Mouse (Mus musculus): ENCODE measurements around the gene Pex5l. TPM values are rescaled to one million over a fixed set of nuclear protein-coding genes. Genes with fewer than 3 reads are reported as not detected.

Pex5l gene
- polyA plus RNA-seq, 1 experiment, result 2.4 TPM

DNA sequence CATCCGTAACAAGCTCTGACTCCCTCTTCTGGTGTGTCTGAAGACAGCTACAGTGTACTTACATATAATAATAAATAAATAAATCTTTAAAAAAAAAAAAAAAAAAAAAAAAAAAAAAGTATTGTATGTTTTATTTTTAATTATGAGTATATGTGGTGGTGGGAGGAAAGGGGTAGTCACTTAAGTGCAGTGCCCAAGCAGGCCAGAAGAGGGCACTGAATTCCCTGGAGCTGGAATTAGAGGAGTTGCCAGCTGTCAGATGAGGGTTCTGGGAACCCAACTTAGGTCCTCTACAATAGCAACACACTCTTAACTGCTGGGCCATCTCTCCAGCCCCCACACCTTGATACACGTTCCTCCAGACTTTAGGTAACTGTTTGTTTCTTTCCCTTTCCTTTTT, 37.3 kb downstream of the Pex5l start:
- Histone ChIP-seq H3K27ac (ENCODE audit: insufficient read depth, low read length) (no peak overlapping the region), H3K4me3 (ENCODE audit: extremely low read depth, insufficient read depth, insufficient read length) (no peak overlapping the region), H3K36me3 (ENCODE audit: control insufficient read depth, insufficient read depth, low read length) (no peaks in the 10 kb centered on the region), H3K27me3 (ENCODE audit: control insufficient read depth, insufficient read depth, low read length) (no peaks in the 10 kb centered on the region), H3K4me1 (ENCODE audit: control insufficient read depth, insufficient read depth, insufficient read length) (no peaks in the 10 kb centered on the region)
- WGBS, result 73% methylated on average over 2 of the region's 2 CpGs
- TF ChIP-seq CTCF (IDR thresholded peaks at IDR 0.05; ENCODE audit: extremely low read depth, insufficient read depth, insufficient read length, insufficient replicate concordance) (no peak), POLR2A (IDR thresholded peaks at IDR 0.05; ENCODE audit: low read depth, low read length) (no peak)
- DNase-seq (ENCODE audit: low read depth in 1 of 2, low spot score in 2 of 2), result no peak

DNA sequence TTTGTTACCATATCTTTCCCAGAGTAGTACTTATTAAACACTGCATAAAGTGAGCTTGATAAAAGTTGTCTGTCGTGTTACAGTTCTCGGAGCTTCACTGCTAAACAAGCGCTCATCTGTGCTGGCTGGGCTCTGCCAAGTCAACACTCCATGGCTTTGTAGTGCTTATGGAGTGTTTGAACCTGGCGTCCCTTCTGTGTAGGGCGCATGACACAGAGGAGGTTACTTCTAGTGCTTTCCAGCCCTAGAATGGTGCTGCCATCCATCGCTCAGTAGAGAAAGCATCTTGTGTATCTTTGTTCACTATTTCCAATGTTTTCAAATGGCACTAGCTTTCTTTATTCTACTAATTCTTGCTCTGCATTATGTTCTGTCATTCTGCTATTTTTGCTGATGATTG, 39.5 kb downstream of the Pex5l start:
- Histone ChIP-seq H3K4me1 (ENCODE audit: control insufficient read depth, insufficient read depth, insufficient read length) (no peaks in the 10 kb centered on the region), H3K36me3 (ENCODE audit: control insufficient read depth, insufficient read depth, low read length) (no peaks in the 10 kb centered on the region), H3K27me3 (ENCODE audit: control insufficient read depth, insufficient read depth, low read length) (no peaks in the 10 kb centered on the region), H3K4me3 (ENCODE audit: extremely low read depth, insufficient read depth, insufficient read length) (no peak overlapping the region), H3K27ac (ENCODE audit: insufficient read depth, low read length) (no peak overlapping the region)
- TF ChIP-seq POLR2A (IDR thresholded peaks at IDR 0.05; ENCODE audit: low read depth, low read length), result no peak
- TF ChIP-seq CTCF (IDR thresholded peaks at IDR 0.05; ENCODE audit: extremely low read depth, insufficient read depth, insufficient read length, insufficient replicate concordance), result no peak
- no peak for DNase-seq (ENCODE audit: low read depth in 1 of 2, low spot score in 2 of 2)
- WGBS, result 90% methylated on average over 6 of the region's 6 CpGs

GRCm38 (mm10) chr3:33098550-33099295, 44.3 kb downstream of the Pex5l start:
- H3K27ac ChIP-seq (ENCODE audit: insufficient read depth, low read length), result no peak overlapping the region
- H3K4me3 ChIP-seq (ENCODE audit: extremely low read depth, insufficient read depth, insufficient read length), result no peak overlapping the region
- WGBS, result 82% methylated on average over 9 of the region's 9 CpGs
- H3K36me3 ChIP-seq (ENCODE audit: control insufficient read depth, insufficient read depth, low read length), result no peaks in the 10 kb centered on the region
- TF ChIP-seq CTCF (IDR thresholded peaks at IDR 0.05; ENCODE audit: extremely low read depth, insufficient read depth, insufficient read length, insufficient replicate concordance), result no peak
- no peak for TF ChIP-seq POLR2A (IDR thresholded peaks at IDR 0.05; ENCODE audit: low read depth, low read length)
- DNase-seq (ENCODE audit: low read depth in 1 of 2, low spot score in 2 of 2), result no peak
- no peaks in the 10 kb centered on the region for H3K27me3 ChIP-seq (ENCODE audit: control insufficient read depth, insufficient read depth, low read length)
- no peaks in the 10 kb centered on the region for H3K4me1 ChIP-seq (ENCODE audit: control insufficient read depth, insufficient read depth, insufficient read length)

DNA sequence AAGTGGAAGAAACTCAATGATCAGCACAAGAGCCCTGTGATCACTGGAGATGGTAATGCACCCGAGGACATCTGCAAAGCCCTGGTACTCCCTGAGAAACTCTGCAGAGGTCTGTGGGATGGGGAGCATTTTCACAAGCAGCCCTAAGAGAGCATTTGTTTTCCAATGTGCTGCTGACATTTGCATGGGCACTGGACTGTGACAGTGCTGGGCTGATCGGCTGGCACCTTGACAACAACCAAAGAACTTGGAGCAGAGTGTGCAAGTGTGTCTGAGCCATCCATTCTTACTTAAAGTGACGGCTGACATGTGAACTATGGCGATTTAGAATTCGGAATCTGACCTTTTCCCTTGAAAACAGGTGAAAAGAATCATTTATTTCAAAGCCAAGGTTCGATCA, 49.4 kb downstream of the Pex5l start:
- no peak for TF ChIP-seq POLR2A (IDR thresholded peaks at IDR 0.05; ENCODE audit: low read depth, low read length)
- TF ChIP-seq CTCF (IDR thresholded peaks at IDR 0.05; ENCODE audit: extremely low read depth, insufficient read depth, insufficient read length, insufficient replicate concordance), result no peak
- H3K4me1 ChIP-seq (ENCODE audit: control insufficient read depth, insufficient read depth, insufficient read length), result no peaks in the 10 kb centered on the region

DNA sequence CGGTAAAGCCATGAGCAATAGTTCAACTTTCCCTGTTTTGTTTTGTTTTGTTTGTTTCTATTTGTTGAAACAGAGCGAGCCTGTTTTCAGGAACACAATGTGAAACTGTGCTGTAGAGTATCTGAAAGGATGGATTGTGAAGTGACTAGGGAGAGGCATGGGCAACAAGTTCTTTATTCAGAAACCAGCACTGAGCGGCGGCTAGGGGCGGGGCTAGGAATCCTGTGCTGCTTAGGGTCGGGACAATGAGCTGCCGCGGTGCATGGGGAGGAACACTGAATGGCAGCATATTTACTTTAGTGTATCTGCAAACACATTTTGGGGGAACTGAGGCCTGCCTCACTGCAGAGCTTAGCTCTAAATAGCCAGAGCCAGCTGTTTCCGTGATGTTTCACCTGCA, 53.0 kb downstream of the Pex5l start:
- Histone ChIP-seq H3K27me3 (ENCODE audit: control insufficient read depth, insufficient read depth, low read length) (no peaks in the 10 kb centered on the region), H3K27ac (ENCODE audit: insufficient read depth, low read length) (no peak overlapping the region), H3K36me3 (ENCODE audit: control insufficient read depth, insufficient read depth, low read length) (no peaks in the 10 kb centered on the region), H3K4me1 (ENCODE audit: control insufficient read depth, insufficient read depth, insufficient read length) (no peaks in the 10 kb centered on the region), H3K4me3 (ENCODE audit: extremely low read depth, insufficient read depth, insufficient read length) (no peak overlapping the region)
- WGBS, result 50% methylated on average over 9 of the region's 9 CpGs
- no peak for DNase-seq (ENCODE audit: low read depth in 1 of 2, low spot score in 2 of 2)
- TF ChIP-seq CTCF (IDR thresholded peaks at IDR 0.05; ENCODE audit: extremely low read depth, insufficient read depth, insufficient read length, insufficient replicate concordance) (no peak), POLR2A (IDR thresholded peaks at IDR 0.05; ENCODE audit: low read depth, low read length) (no peak)

More for the DNA sequence above, 49.4 kb downstream of the Pex5l start:
- Histone ChIP-seq H3K27ac (ENCODE audit: insufficient read depth, low read length) (no peak overlapping the region), H3K4me3 (ENCODE audit: extremely low read depth, insufficient read depth, insufficient read length) (no peak overlapping the region), H3K27me3 (ENCODE audit: control insufficient read depth, insufficient read depth, low read length) (no peaks in the 10 kb centered on the region), H3K36me3 (ENCODE audit: control insufficient read depth, insufficient read depth, low read length) (no peaks in the 10 kb centered on the region)
- no peak for DNase-seq (ENCODE audit: low read depth in 1 of 2, low spot score in 2 of 2)
- WGBS, result 70% methylated on average over 6 of the region's 6 CpGs

DNA sequence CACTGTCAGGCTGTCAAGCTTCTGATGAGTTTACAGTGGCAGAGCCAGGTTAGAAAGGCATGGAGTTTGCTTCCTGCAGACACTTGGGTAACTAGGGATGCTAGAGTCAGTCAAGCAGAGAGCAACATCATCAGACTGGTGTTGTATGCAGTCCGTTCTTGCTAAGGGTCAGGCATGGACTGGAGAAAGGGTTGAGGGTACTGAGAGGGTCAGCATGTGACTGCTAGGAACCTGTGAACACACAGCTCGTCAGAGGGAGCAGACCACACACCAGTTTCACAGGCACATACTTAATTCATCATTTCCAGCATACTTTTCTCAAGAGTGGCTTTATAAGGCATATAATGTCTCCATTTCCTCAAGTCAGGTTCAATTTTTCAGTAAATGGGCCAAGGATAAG, 53.6 kb downstream of the Pex5l start:
- no peak for TF ChIP-seq POLR2A (IDR thresholded peaks at IDR 0.05; ENCODE audit: low read depth, low read length)
- TF ChIP-seq CTCF (IDR thresholded peaks at IDR 0.05; ENCODE audit: extremely low read depth, insufficient read depth, insufficient read length, insufficient replicate concordance), result no peak
- H3K36me3 ChIP-seq (ENCODE audit: control insufficient read depth, insufficient read depth, low read length), result no peaks in the 10 kb centered on the region
- H3K27me3 ChIP-seq (ENCODE audit: control insufficient read depth, insufficient read depth, low read length), result no peaks in the 10 kb centered on the region
- no peak overlapping the region for H3K27ac ChIP-seq (ENCODE audit: insufficient read depth, low read length)
- H3K4me1 ChIP-seq (ENCODE audit: control insufficient read depth, insufficient read depth, insufficient read length), result no peaks in the 10 kb centered on the region
- DNase-seq (ENCODE audit: low read depth in 1 of 2, low spot score in 2 of 2), result no peak
- H3K4me3 ChIP-seq (ENCODE audit: extremely low read depth, insufficient read depth, insufficient read length), result no peak overlapping the region
- 71% methylated on average over 2 of the region's 2 CpGs for WGBS

DNA sequence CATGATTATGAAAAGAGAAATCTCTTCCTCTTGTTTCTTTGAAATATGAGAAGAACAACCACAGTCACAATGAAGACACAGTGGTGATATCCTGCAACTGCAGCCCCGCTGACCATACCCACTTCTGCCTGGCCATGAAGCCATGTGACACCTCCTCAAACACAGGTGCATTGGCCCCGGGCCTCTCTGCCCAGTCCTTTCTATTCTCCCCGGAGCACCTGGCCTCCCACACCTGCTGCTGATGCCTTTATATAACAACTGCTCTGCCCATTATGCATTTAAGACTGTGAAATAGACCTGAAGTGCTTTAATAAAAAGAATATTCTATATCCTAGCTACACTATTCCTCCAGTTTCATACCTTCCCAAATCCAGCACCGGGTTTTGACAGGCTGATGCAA, 54.8 kb downstream of the Pex5l start:
- no peak overlapping the region for H3K4me3 ChIP-seq (ENCODE audit: extremely low read depth, insufficient read depth, insufficient read length)
- TF ChIP-seq POLR2A (IDR thresholded peaks at IDR 0.05; ENCODE audit: low read depth, low read length), result no peak
- no peak for TF ChIP-seq CTCF (IDR thresholded peaks at IDR 0.05; ENCODE audit: extremely low read depth, insufficient read depth, insufficient read length, insufficient replicate concordance)
- no peaks in the 10 kb centered on the region for H3K4me1 ChIP-seq (ENCODE audit: control insufficient read depth, insufficient read depth, insufficient read length)
- H3K36me3 ChIP-seq (ENCODE audit: control insufficient read depth, insufficient read depth, low read length), result no peaks in the 10 kb centered on the region
- WGBS, result 72% methylated on average over 4 of the region's 4 CpGs
- H3K27ac ChIP-seq (ENCODE audit: insufficient read depth, low read length), result no peak overlapping the region
- H3K27me3 ChIP-seq (ENCODE audit: control insufficient read depth, insufficient read depth, low read length), result no peaks in the 10 kb centered on the region
- DNase-seq (ENCODE audit: low read depth in 1 of 2, low spot score in 2 of 2), result no peak
